Mouse (Mus musculus) brain, embryonic 18.5 days (tissue): ENCODE results near the gene Wdr91.

Experiments
- DNase-seq: peaks from one replicate; pipeline ENCODE4 v3.0.0-alpha.2; 2012; ENCODE audit warnings: low read depth, low spot score

The Wdr91 gene

DNA sequence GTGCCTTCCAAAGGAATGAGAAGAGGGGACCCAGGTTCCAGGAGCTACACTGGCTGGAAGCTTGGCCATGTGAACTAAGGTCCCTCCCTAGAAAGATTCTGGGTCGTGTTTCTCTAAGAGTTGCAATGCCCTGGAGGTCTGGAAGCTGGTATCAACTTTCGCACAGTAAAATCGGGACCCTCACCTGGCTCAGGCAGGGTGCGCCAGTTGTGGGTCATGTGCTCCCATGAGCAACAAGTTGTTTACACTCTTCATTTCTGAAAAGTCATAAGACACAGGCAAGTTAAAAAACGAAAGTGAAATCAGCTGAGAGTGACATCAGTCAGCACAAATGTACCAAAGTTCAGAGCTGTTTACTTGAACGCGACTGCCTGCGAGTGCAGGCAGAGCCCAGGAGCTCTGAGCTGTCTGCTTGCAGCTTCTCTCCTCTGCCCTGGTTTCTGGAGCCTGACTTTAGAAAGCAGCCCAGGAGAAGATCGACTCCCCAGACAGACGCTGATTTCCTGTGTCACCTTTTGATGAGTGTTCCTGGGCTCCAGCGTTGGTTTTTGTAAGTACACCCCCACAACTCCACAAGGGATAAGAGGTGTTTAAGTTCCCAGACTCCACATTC lies 47.8 kb downstream of the Wdr91 start, which contains the start of gene Tmem140:
Tmem140 (plus strand) TSS at position 356 of the 613 bp plus-strand sequence.
- no peak for DNase-seq

DNA sequence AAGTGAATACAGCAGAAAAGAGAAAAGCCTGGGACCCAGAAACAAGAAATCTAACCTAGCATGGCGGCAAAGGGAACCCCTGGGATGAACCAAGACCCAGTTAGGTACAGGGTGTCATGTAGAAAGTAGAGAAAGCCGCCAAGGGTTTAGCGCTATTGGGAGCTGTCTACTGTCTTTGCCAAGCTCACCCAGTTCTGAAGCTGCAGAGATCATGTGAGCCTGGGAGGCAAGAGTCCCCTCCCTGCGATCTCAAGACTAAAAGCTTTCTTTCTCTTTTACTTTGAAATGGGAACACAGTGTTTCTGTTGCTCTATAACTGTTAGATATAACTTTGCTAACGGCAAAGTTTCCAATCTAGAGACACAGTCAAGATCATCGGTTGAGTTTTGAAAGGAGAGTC lies 48.3 kb downstream of the Wdr91 start:
- no peak for DNase-seq

GRCm38 (mm10) chr6:34861546-34862053 lies 49.1 kb downstream of the Wdr91 start:
- no peak for DNase-seq

GRCm38 (mm10) chr6:34832352-34832751 lies 78.3 kb downstream of the Wdr91 start:
- no peak for DNase-seq
